Mouse (Mus musculus) adrenal gland, postnatal 25 days (tissue): ENCODE data around the gene Nepro. TPM values are rescaled to one million over a fixed set of nuclear protein-coding genes. Genes with fewer than 3 reads are reported as not detected.

ENCODE experiments used
- DNase-seq: peaks from one replicate; pipeline ENCODE4 v3.0.0; 2021; ENCODE audit warnings: mixed read lengths
- total RNA-seq: library from RNA; stranded (reverse); gene quantifications from 2 replicates; pipeline ENCODE4 v1.2.3, GENCODE M21; 2021

Gene Nepro
- total RNA-seq, 1 experiment from 2014 or later = 10.5 TPM

DNA sequence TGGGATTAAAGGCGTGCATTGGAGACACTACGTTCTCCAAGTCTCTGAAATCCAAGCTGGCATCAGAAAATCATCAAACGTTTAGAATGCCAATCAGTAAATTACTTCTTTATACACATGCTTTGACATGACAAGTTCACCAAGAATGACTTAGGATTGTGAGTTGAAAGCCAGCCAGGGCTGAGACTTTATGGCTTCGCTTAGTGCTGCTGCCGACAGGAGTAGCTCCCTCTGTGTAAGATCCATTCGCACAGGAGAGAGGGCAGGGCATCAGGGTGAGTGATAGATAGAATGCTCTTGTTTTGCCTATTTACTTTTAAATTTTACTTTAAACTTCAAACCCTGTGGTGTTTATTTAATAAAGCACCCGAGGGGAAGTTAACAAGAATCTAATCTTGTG is 43.4 kb downstream of the Nepro start:
- DNase-seq = no peak

DNA sequence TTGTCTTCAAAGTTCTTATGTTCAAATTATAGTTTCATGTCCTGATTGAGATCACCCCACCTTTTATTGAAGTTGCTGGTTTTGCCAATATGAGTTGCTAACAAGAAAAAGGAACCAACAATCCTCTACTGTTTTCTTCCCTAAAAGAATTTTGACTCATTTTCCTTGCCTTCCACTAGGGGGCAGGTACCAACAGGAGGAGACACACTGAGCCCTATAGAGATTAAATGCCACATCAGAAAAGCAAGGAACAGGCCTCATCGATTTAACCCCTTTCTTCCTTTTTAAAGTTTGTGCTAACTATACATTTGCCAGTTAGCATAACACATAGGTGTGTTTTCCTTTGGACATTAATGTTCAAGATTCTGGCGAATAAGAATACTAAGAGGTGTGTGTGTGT is 43.9 kb downstream of the Nepro start:
- no peak for DNase-seq

DNA sequence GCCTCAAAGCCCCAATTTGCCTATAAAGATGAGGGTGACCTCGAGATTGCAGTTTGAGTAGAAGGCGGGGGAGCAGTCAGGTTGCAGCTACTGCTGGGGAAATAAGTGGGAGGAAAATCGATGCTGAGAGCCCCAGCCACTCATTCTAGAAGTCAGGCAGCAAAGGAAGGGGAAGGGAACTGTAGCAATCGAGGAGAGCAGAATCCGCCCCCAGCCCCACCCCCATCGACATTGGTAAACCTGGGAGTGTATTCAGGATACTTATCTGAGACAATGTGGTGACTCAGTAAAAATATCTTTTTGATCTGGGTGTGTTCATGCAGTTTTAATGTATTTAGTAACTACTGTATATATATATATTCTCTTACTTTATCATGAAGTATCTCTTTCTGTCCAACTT is 48.5 kb downstream of the Nepro start:
- DNase-seq = no peak

DNA sequence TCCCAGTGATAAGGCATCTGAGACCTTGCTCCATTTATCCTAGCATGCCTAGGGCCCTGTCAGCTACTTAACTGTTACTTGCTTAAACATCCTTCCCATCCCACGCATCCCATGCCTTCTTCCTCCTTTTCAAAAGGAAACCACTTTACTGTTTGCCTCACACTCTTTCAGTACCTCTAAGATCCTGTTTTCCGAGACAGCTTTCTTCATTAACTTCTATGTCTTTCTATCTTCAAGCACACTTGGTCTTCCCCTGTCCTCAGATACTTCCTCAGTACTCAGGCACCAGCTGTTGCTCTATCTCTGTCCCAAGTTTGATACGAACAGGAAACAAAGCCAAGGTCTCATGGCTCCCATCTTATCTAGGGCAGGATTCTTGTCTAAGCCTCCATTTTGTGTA is 49.6 kb downstream of the Nepro start:
- DNase-seq = no peak

DNA sequence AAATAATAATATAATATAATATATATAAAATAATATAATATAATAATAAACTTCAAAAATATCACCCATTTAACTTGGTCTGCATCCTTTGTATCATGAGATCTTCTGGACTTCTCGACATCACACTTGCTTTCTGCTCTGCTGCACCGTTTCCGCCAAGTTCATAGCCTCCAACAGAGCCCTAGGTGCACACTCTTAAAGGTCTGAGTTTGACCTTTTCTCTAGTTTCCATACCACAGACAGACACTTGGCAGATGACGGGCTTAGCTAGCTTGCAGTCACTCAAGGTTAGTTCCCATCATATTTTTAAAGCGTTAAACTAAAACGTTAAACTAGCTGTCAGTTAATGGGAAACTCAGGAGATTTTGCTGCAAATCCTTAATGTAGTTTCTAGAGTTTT is 50.1 kb downstream of the Nepro start:
- no peak for DNase-seq

DNA sequence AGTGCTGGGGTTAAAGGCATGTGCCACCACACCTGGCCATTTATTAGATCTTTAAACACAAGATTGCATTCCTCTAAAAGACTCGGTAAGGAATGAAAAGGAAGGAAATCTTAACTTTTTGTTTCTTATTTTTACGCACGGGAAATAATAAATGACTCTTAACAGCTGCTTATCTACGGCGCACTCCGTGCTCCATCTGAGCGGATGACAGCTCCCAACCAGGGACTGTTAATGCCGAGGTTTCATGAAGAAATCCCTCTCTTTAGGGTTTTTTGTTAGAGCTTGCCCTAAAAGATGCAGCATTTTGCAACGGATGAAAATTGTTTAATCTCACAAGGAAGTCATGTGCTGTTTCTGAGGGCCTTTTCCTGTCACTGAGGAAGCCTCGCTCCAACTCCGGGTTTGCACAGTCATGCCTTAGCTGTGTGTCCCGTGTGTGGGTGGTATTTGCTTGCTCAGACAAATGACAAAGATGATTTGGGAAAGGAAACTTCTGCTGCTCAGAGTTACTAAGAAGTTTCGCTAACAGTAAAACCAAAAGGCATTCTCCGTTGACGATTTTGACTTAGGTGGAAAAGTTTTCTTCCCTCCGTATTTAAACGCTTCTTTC is 54.5 kb downstream of the Nepro start:
- DNase-seq = no peak

DNA sequence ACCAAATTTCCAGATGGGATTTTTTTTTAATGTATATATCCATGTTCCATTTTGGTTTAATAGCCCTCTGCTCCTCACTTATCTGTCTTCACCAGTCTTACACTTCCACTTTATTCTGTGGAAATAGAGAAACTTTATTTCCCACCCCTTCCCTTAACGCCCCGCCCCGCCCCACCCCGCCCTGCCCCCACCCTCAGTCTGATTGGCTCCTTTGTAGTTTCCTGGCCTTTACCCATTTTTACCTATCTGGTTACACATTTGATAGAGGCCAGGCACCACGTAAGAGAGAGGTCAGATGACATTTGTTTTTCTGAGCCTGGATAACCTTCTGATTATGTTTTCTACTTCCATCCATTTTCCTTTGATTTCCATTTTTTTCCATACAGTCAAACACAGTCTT is 55.4 kb downstream of the Nepro start:
- no peak for DNase-seq

DNA sequence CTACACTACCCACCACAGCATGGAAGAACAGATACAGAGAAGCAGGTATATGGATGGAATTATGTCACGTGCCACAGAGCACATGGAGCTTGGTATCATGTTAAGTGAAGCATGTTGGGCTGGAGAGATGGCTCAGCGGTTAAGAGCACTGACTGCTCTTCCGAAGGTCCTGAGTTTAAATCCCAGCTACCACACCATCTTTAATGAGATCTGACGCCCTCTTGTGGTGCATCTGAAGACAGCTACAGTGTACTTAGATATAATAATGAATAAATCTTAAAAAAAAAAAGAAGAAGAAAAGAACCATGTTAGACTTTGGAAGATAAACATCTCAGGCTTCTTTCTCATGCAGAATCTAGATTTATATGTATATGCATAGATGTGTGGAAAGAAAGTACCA is 56.6 kb downstream of the Nepro start:
- no peak for DNase-seq

Other genes starting within 250 kb of the Nepro start
- gene Boc, start 165.4 kb upstream of the Nepro start, total RNA-seq = 55.9 and 68.4 TPM in 2 replicates
- 19.8 and 24.2 TPM in 2 replicates for gene Gtpbp8, start 22.1 kb downstream of the Nepro start, total RNA-seq
- gene Cd200r1, start 41.4 kb downstream of the Nepro start, total RNA-seq = not detected in 2 replicates
- gene Cd200r4, start 87.4 kb downstream of the Nepro start, total RNA-seq = not detected in 2 replicates
- gene Cd200r2, start 142.8 kb downstream of the Nepro start, total RNA-seq = not detected in 2 replicates
- not detected in 2 replicates for gene Cd200r3, start 219.4 kb downstream of the Nepro start, total RNA-seq